Mouse (Mus musculus) kidney, postnatal 25 days (tissue): ENCODE results near the gene Acvrl1.
A peak's percentile ranks its signal among the peaks of the same experiment; 100 is the strongest.

Experiments
- DNase-seq, 2 experiments: peaks; one replicate each; pipeline ENCODE4 v3.0.0; 2021; ENCODE audit warnings: mixed read lengths in 2 of 2

Gene Acvrl1

GRCm38 (mm10) chr15:101170413-101170980 is 42.2 kb downstream of the Acvrl1 start:
- peak in 1 of 2 experiments; percentile 16 for DNase-seq

GRCm38 (mm10) chr15:101171272-101171671 is 43.0 kb downstream of the Acvrl1 start:
- DNase-seq: no peak

- peak in 1 of 2 experiments; percentile 37 for DNase-seq
Observed at GRCm38 (mm10) chr15:101172016-101172415, 43.7 kb downstream of the Acvrl1 start.

- DNase-seq: peak; percentile 88 to 96
Observed at GRCm38 (mm10) chr15:101173421-101174211, 45.3 kb downstream of the Acvrl1 start, which contains the start of gene Acvr1b. Acvr1b (plus strand) TSS chr15:101174067.

- peak in 1 of 2 experiments; percentile 64 for DNase-seq
Observed at GRCm38 (mm10) chr15:101174294-101175130, 46.2 kb downstream of the Acvrl1 start.

GRCm38 (mm10) chr15:101175131-101175460 is 46.8 kb downstream of the Acvrl1 start:
- DNase-seq: no peak

- DNase-seq: peak in 1 of 2 experiments; percentile 66
Observed at GRCm38 (mm10) chr15:101175613-101176283, 47.4 kb downstream of the Acvrl1 start.

- DNase-seq: peak in 1 of 2 experiments; percentile 20
Observed at GRCm38 (mm10) chr15:101176284-101176680, 48.0 kb downstream of the Acvrl1 start.

GRCm38 (mm10) chr15:101176795-101177691 is 48.7 kb downstream of the Acvrl1 start:
- peak in 1 of 2 experiments; percentile 26 for DNase-seq

GRCm38 (mm10) chr15:101180363-101181105 is 52.2 kb downstream of the Acvrl1 start:
- peak in 1 of 2 experiments; percentile 46 for DNase-seq

GRCm38 (mm10) chr15:101181106-101181466 is 52.8 kb downstream of the Acvrl1 start:
- DNase-seq: no peak

- peak; percentile 56 to 80 for DNase-seq
Observed at GRCm38 (mm10) chr15:101181500-101181899, 53.2 kb downstream of the Acvrl1 start.

- no peak for DNase-seq
Observed at GRCm38 (mm10) chr15:101182676-101183075, 54.4 kb downstream of the Acvrl1 start.

- DNase-seq: no peak
Observed at GRCm38 (mm10) chr15:101184300-101184699, 56.0 kb downstream of the Acvrl1 start.

GRCm38 (mm10) chr15:101185549-101185948 is 57.2 kb downstream of the Acvrl1 start:
- no peak for DNase-seq

- peak in 1 of 2 experiments; percentile 47 for DNase-seq
Observed at GRCm38 (mm10) chr15:101187907-101188306, 59.6 kb downstream of the Acvrl1 start.

GRCm38 (mm10) chr15:101189981-101190761 is 61.8 kb downstream of the Acvrl1 start:
- DNase-seq: no peak

GRCm38 (mm10) chr15:101190762-101191150 is 62.4 kb downstream of the Acvrl1 start:
- no peak for DNase-seq

- no peak for DNase-seq
Observed at GRCm38 (mm10) chr15:101191459-101192259, 63.3 kb downstream of the Acvrl1 start.
